Mouse (Mus musculus) heart, embryonic 12.5 days (tissue): ENCODE data around the gene Dhx32. TPM values are rescaled to one million over a fixed set of nuclear protein-coding genes. Genes with fewer than 3 reads are reported as not detected.
A peak's percentile ranks its signal among the peaks of the same experiment; 100 is the strongest.

ENCODE experiments used
- ATAC-seq: fragments of 200-750 bp; cut with Nextera tagmentation; 2 replicates; pipeline ENCODE4 v1.8.0; 2017; ENCODE audit warnings: moderate TSS enrichment, moderate library complexity; ENCODE audit not compliant: insufficient number of reproducible peaks, low FRiP score
- H3K27ac ChIP-seq: fragments of 300-500 bp; sonication (generic); 2 replicates; pipeline ENCODE4 v1.5.1; 2016; ENCODE audit warnings: mild to moderate bottlenecking, moderate library complexity; ENCODE audit not compliant: poor library complexity, severe bottlenecking
- H3K27me3 ChIP-seq: fragments of 300-500 bp; sonication (generic); replicated peaks from 2 replicates; pipeline ENCODE4 v1.6.1; 2016; ENCODE audit warnings: mild to moderate bottlenecking, moderate library complexity
- H3K36me3 ChIP-seq: fragments of 300-500 bp; sonication (generic); 2 replicates; pipeline ENCODE4 v1.6.1; 2016; ENCODE audit warnings: mild to moderate bottlenecking, moderate library complexity
- H3K4me1 ChIP-seq: fragments of 300-500 bp; sonication (generic); replicated peaks from 2 replicates; pipeline ENCODE4 v1.6.1; 2016; ENCODE audit warnings: mild to moderate bottlenecking
- H3K4me2 ChIP-seq: fragments of 300-500 bp; sonication (generic); 2 replicates; pipeline ENCODE4 v1.6.1; 2016; ENCODE audit warnings: mild to moderate bottlenecking, moderate library complexity
- H3K4me3 ChIP-seq: fragments of 300-500 bp; sonication (generic); 2 replicates; pipeline ENCODE4 v1.5.1; 2016; ENCODE audit warnings: mild to moderate bottlenecking
- H3K9ac ChIP-seq: fragments of 300-500 bp; sonication (generic); 2 replicates; pipeline ENCODE4 v1.6.1; 2016; ENCODE audit warnings: mild to moderate bottlenecking, moderate library complexity
- H3K9me3 ChIP-seq: fragments of 300-500 bp; sonication (generic); replicated peaks from 2 replicates; pipeline ENCODE4 v1.6.1; 2016; ENCODE audit warnings: mild to moderate bottlenecking, moderate library complexity
- WGBS: fragments of 180-500 bp; shearing (Covaris S2); methylation state at CpG from one replicate; pipeline ENCODE4 v1.1.7; 2016; 5-methylcytosine and 5-hydroxymethylcytosine counted together
- polyA plus RNA-seq: library from polyadenylated mRNA; unstranded; fragments of >200 nt; fragmentation: Nextera tagmentation; extraction: Ambion mirVana; gene quantifications from 2 replicates; pipeline ENCODE4 v1.2.1, GENCODE M21; 2016

The Dhx32 gene
- polyA plus RNA-seq, 1 experiment from 2014 or later, result 30.5 TPM

- Histone ChIP-seq H3K4me2 (no peak overlapping the region), H3K27me3 (no peaks in the 10 kb centered on the region), H3K4me1 (peaks cover 7% of the 10 kb centered on the region; the same call in 1 of the 2 replicates), H3K9ac (no peak overlapping the region), H3K36me3 (no peaks in the 10 kb centered on the region), H3K27ac (no peak overlapping the region), H3K4me3 (no peak overlapping the region), H3K9me3 (peaks cover 7% of the 10 kb centered on the region; the same call in 1 of the 2 replicates)
- 51% methylated on average over 10 of the region's 10 CpGs for WGBS
- ATAC-seq, result no peak
Measured at GRCm38 (mm10) chr7:133793248-133794131, 11.0 kb upstream of the Dhx32 start.

GRCm38 (mm10) chr7:133792771-133793170, 10.2 kb upstream of the Dhx32 start:
- Histone ChIP-seq H3K27ac (no peak overlapping the region), H3K4me1 (peaks cover 7% of the 10 kb centered on the region; the same call in 1 of the 2 replicates), H3K27me3 (no peaks in the 10 kb centered on the region), H3K9ac (no peak overlapping the region), H3K4me3 (no peak overlapping the region), H3K36me3 (no peaks in the 10 kb centered on the region), H3K4me2 (no peak overlapping the region), H3K9me3 (peaks cover 7% of the 10 kb centered on the region; the same call in 1 of the 2 replicates)
- WGBS, result 36% methylated on average over 1 of the region's 1 CpGs
- ATAC-seq, result no peak

DNA sequence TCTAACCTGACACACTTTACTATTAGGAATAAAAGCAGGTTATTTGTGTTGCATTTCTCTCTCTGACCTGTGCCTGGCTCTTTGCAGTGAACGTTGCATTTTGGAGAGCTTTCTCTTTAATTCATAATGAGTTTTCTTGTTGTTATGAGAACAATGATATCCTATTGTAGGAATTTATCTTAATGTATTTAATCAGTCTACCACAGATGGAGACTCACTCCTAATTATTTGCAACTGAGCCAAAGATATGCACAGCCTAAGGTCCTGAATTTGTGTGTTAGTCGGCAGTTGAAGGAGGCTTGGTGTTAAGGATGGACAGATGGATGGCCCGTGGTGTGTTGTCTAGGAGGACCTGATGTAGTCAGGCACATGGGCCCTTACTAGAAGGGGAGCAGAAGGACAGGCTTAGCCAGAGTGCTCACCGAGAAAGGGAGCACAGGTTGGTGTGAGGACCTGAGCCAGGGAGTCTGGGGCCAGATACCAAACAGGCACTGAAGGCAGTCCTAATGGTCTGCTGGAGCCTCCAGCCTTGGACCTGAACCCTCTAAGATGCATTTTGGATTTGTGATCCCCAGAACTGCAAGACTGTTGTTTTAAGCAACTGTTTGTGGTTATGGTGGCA, 8.2 kb upstream of the Dhx32 start:
- Histone ChIP-seq H3K9me3 (peaks cover 7% of the 10 kb centered on the region; the same call in 1 of the 2 replicates), H3K27me3 (no peaks in the 10 kb centered on the region), H3K4me2 (no peak overlapping the region), H3K4me1 (peaks cover 7% of the 10 kb centered on the region; the same call in 1 of the 2 replicates), H3K4me3 (no peak overlapping the region), H3K36me3 (no peaks in the 10 kb centered on the region), H3K27ac (no peak overlapping the region), H3K9ac (no peak overlapping the region)
- WGBS, result 76% methylated on average over 4 of the region's 4 CpGs
- no peak for ATAC-seq

DNA sequence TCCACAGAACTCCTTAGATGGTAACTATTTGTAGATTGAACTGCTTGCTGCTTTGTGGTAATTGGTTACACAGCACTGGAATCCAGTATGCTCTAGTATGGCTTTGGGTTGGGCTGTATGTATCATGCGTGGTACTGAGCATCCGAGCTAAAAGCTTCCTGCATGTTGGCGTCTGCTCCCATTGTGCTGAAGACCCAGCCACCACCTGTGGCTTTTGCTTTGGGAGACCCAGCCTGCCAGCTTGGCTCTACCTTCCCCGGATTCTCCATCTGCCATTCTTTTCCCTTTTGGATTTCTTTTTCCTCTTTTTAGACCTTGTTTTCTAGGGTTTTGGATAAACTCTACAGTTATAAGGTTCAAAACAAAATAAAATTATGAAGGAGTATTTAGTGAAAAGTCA, 7.6 kb upstream of the Dhx32 start:
- Histone ChIP-seq H3K4me2 (no peak overlapping the region), H3K9me3 (peaks cover 7% of the 10 kb centered on the region; the same call in 1 of the 2 replicates), H3K27ac (no peak overlapping the region), H3K4me3 (no peak overlapping the region), H3K9ac (no peak overlapping the region), H3K27me3 (no peaks in the 10 kb centered on the region), H3K4me1 (peaks cover 7% of the 10 kb centered on the region; the same call in 1 of the 2 replicates), H3K36me3 (no peaks in the 10 kb centered on the region)
- ATAC-seq, result no peak
- WGBS, result 87% methylated on average over 4 of the region's 4 CpGs

- WGBS, result 64% methylated on average over 3 of the region's 3 CpGs
- no peak for ATAC-seq
- no peak overlapping the region for H3K4me2 ChIP-seq
Measured at GRCm38 (mm10) chr7:133788147-133788546, 5.6 kb upstream of the Dhx32 start.

GRCm38 (mm10) chr7:133787571-133787970, 5.0 kb upstream of the Dhx32 start:
- ATAC-seq, result no peak
- 74% methylated on average over 6 of the region's 6 CpGs for WGBS
- Histone ChIP-seq H3K9ac (no peak overlapping the region), H3K4me2 (no peak overlapping the region), H3K4me1 (peaks cover 5% of the 10 kb centered on the region; the same call in 1 of the 2 replicates), H3K27me3 (no peaks in the 10 kb centered on the region), H3K9me3 (peaks cover 7% of the 10 kb centered on the region; the same call in 1 of the 2 replicates), H3K4me3 (no peak overlapping the region), H3K27ac (no peak overlapping the region), H3K36me3 (no peaks in the 10 kb centered on the region)

More at GRCm38 (mm10) chr7:133788147-133788546, 5.6 kb upstream of the Dhx32 start:
- no peak overlapping the region for H3K4me3 ChIP-seq
- no peak overlapping the region for H3K9ac ChIP-seq
- peaks cover 7% of the 10 kb centered on the region; the same call in 1 of the 2 replicates for H3K9me3 ChIP-seq
- H3K4me1 ChIP-seq, result no peaks in the 10 kb centered on the region
- no peaks in the 10 kb centered on the region for H3K36me3 ChIP-seq
- no peaks in the 10 kb centered on the region for H3K27me3 ChIP-seq
- no peak overlapping the region for H3K27ac ChIP-seq

- H3K4me2 ChIP-seq, result no peak overlapping the region
- peaks cover 6% of the 10 kb centered on the region; the same call in 1 of the 2 replicates for H3K4me1 ChIP-seq
- H3K9ac ChIP-seq, result no peak overlapping the region
- no peak for ATAC-seq
- WGBS, result 62% methylated on average over 6 of the region's 6 CpGs
- H3K27ac ChIP-seq, result no peak overlapping the region
- H3K36me3 ChIP-seq, result no peaks in the 10 kb centered on the region
- no peaks in the 10 kb centered on the region for H3K27me3 ChIP-seq
- H3K4me3 ChIP-seq, result no peak overlapping the region
- H3K9me3 ChIP-seq, result no peaks in the 10 kb centered on the region
Measured at GRCm38 (mm10) chr7:133781991-133782390, 535 bp downstream of the Dhx32 start.

GRCm38 (mm10) chr7:133781583-133781982, 943 bp downstream of the Dhx32 start:
- H3K4me1 ChIP-seq, result peaks cover 6% of the 10 kb centered on the region; the same call in 1 of the 2 replicates
- WGBS, result 62% methylated on average over 6 of the region's 6 CpGs
- H3K27ac ChIP-seq, result no peak overlapping the region
- no peaks in the 10 kb centered on the region for H3K9me3 ChIP-seq
- ATAC-seq, result no peak
- H3K36me3 ChIP-seq, result no peaks in the 10 kb centered on the region
- no peak overlapping the region for H3K4me3 ChIP-seq
- H3K27me3 ChIP-seq, result no peaks in the 10 kb centered on the region
- H3K9ac ChIP-seq, result no peak overlapping the region
- H3K4me2 ChIP-seq, result no peak overlapping the region

- peak within 1 kb of the TSS; percentile 93 for H3K4me3 ChIP-seq
- ATAC-seq, result peak; percentile 97
- peak within 1 kb of the TSS; percentile 92 for H3K9ac ChIP-seq
- peak within 1 kb of the TSS; percentile 25; the same call in 1 of the 2 replicates for H3K27ac ChIP-seq
- H3K36me3 ChIP-seq, result no peaks in the 10 kb centered on the region
- peaks cover 17% of the 10 kb centered on the region for H3K4me1 ChIP-seq
- H3K9me3 ChIP-seq, result no peaks in the 10 kb centered on the region
- H3K27me3 ChIP-seq, result no peaks in the 10 kb centered on the region
- peak within 1 kb of the TSS; percentile 89 for H3K4me2 ChIP-seq
- WGBS, result under 1% methylated on average over 45 of the region's 45 CpGs
Measured at GRCm38 (mm10) chr7:133776626-133776996, 5.9 kb downstream of the Dhx32 start, which contains the start of gene Fank1. Fank1 (plus strand) TSS chr7:133776861.

DNA sequence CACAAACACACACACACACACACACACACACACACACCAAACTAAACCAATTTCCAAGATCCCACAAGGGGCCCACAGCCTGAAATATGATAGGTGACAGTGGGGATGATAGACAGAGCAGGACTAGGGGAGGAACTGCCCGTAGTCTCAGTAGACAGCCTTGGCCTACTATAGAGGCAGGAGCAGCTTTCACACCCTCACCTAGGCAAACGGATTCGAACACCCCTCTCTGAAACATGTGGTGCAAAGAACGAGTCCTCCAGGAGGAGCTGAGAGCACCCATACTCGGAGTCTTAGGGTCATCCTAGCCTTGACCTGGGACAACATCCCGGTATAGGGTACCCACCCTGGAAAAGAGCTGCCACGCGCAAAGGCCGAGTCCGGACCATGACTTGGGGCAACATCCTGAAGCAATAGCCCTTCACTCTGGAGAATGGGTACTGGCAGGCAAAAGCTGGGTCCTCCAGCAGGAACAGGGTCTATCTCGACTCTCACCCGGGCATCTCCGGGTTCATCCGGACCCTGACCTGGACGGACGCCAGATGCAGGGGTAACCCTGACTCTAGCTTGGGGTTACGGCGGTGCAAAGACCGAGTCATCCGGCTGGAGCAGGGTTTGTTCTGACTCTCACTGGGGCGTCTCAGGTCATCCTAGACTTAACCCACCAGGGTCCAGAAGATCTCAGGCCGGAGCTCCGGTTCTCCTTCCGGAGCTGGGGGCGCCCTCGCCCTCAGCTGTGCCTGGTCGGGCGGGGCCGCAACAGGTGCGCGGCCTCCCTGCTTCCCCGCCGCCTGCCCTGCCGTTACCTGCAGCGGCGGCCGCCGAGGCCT, 6.5 kb downstream of the Dhx32 start:
- ATAC-seq, result peak; percentile 76
- H3K27ac ChIP-seq, result peak overlapping the region; percentile 25; the same call in 1 of the 2 replicates
- peak overlapping the region; percentile 89 for H3K4me2 ChIP-seq
- 6% methylated on average over 38 of the region's 38 CpGs for WGBS
- no peaks in the 10 kb centered on the region for H3K9me3 ChIP-seq
- H3K4me1 ChIP-seq, result peaks cover 17% of the 10 kb centered on the region
- H3K27me3 ChIP-seq, result no peaks in the 10 kb centered on the region
- H3K9ac ChIP-seq, result peak overlapping the region; percentile 92
- H3K36me3 ChIP-seq, result no peaks in the 10 kb centered on the region
- H3K4me3 ChIP-seq, result peak overlapping the region; percentile 93
